Mouse (Mus musculus): ENCODE measurements around the gene Anks6. TPM values are rescaled to one million over a fixed set of nuclear protein-coding genes. Genes with fewer than 3 reads are reported as not detected.

Anks6 gene
- total RNA-seq (2012; rRNA removed) (not detected in 2 replicates), polyA plus RNA-seq (2012; ENCODE audit: insufficient read depth in 1 of 2, insufficient read length in 2 of 2, low read depth in 1 of 2, low replicate concordance in 2 of 2, missing spikeins in 1 of 2) (not detected)

GRCm38 (mm10) chr4:47056791-47057509, at the start of gene Anks6:
Anks6 (minus strand) TSS chr4:47057427.
- Histone ChIP-seq H3K79me2 (ENCODE audit: control insufficient read depth, insufficient read depth, low read length, poor library complexity) (no peaks in the 10 kb centered on the region), H3K27ac (ENCODE audit: control insufficient read depth, low read depth, low read length) (no peak within 1 kb of the TSS), H3K9me3 (replicated peaks; ENCODE audit: insufficient read depth, low read length) (no peaks in the 10 kb centered on the region), H3K36me3 (ENCODE audit: control insufficient read depth in 1 of 2, insufficient read depth in 2 of 2, low read length in 2 of 2) (no peaks in the 10 kb centered on the region), H3K27me3 (ENCODE audit: control insufficient read depth in 1 of 2, insufficient read depth in 2 of 2, low read length in 2 of 2) (no peaks in the 10 kb centered on the region), H3K4me3 (ENCODE audit: control insufficient read depth in 1 of 2, insufficient read depth in 1 of 2, low read depth in 2 of 2, low read length in 2 of 2) (no peak within 1 kb of the TSS), H3K4me1 (ENCODE audit: control insufficient read depth in 1 of 2, insufficient read depth in 2 of 2, low read length in 2 of 2) (no peaks in the 10 kb centered on the region), H3K9ac (ENCODE audit: control insufficient read depth, low read depth, low read length, poor library complexity, severe bottlenecking) (no peak within 1 kb of the TSS)
- no peak for DNase-seq (ENCODE audit: low read depth, low spot score)
- TF ChIP-seq MYB (IDR thresholded peaks at IDR 0.05; ENCODE audit: low read depth, low read length) (no peak), GABPA (IDR thresholded peaks at IDR 0.05; ENCODE audit: low read depth, low read length) (no peak), MAFK (IDR thresholded peaks at IDR 0.05; ENCODE audit: borderline replicate concordance, low read depth, low read length) (no peak), ZKSCAN1 (IDR thresholded peaks at IDR 0.05; ENCODE audit: low read depth, low read length) (no peak), NRF1 (IDR thresholded peaks at IDR 0.05; ENCODE audit: insufficient read depth, low read depth, low read length, poor library complexity, severe bottlenecking) (no peak)

- Histone ChIP-seq H3K9me3 (replicated peaks; ENCODE audit: insufficient read depth, low read length) (no peaks in the 10 kb centered on the region), H3K4me3 (ENCODE audit: control insufficient read depth in 1 of 2, insufficient read depth in 1 of 2, low read depth in 2 of 2, low read length in 2 of 2) (no peak overlapping the region), H3K9ac (ENCODE audit: control insufficient read depth, low read depth, low read length, poor library complexity, severe bottlenecking) (no peak overlapping the region), H3K27ac (ENCODE audit: control insufficient read depth, low read depth, low read length) (no peak overlapping the region), H3K36me3 (ENCODE audit: control insufficient read depth in 1 of 2, insufficient read depth in 2 of 2, low read length in 2 of 2) (no peaks in the 10 kb centered on the region), H3K79me2 (ENCODE audit: control insufficient read depth, insufficient read depth, low read length, poor library complexity) (no peaks in the 10 kb centered on the region), H3K27me3 (ENCODE audit: control insufficient read depth in 1 of 2, insufficient read depth in 2 of 2, low read length in 2 of 2) (no peaks in the 10 kb centered on the region), H3K4me1 (ENCODE audit: control insufficient read depth in 1 of 2, insufficient read depth in 2 of 2, low read length in 2 of 2) (no peaks in the 10 kb centered on the region)
- no peak for TF ChIP-seq ZMIZ1 (IDR thresholded peaks at IDR 0.05; ENCODE audit: low read depth, low read length)
- no peak for TF ChIP-seq MAX (IDR thresholded peaks at IDR 0.05; ENCODE audit: low read length)
- DNase-seq (ENCODE audit: low read depth, low spot score): no peak
Measured at GRCm38 (mm10) chr4:47103561-47103960, 46.3 kb upstream of the Anks6 start.

- Histone ChIP-seq H3K9ac (ENCODE audit: control insufficient read depth, low read depth, low read length, poor library complexity, severe bottlenecking) (no peak overlapping the region), H3K4me1 (ENCODE audit: control insufficient read depth in 1 of 2, insufficient read depth in 2 of 2, low read length in 2 of 2) (no peaks in the 10 kb centered on the region), H3K9me3 (replicated peaks; ENCODE audit: insufficient read depth, low read length) (no peaks in the 10 kb centered on the region), H3K27me3 (ENCODE audit: control insufficient read depth in 1 of 2, insufficient read depth in 2 of 2, low read length in 2 of 2) (no peaks in the 10 kb centered on the region; a peak in 1 of 4 replicates), H3K79me2 (ENCODE audit: control insufficient read depth, insufficient read depth, low read length, poor library complexity) (no peaks in the 10 kb centered on the region), H3K27ac (ENCODE audit: control insufficient read depth, low read depth, low read length) (no peak overlapping the region), H3K36me3 (ENCODE audit: control insufficient read depth in 1 of 2, insufficient read depth in 2 of 2, low read length in 2 of 2) (no peaks in the 10 kb centered on the region), H3K4me3 (ENCODE audit: control insufficient read depth in 1 of 2, insufficient read depth in 1 of 2, low read depth in 2 of 2, low read length in 2 of 2) (no peak overlapping the region)
- TF ChIP-seq CTCF (IDR thresholded peaks at IDR 0.05 in 2 of 3, conservative IDR thresholded peaks at IDR 0.05 in 1 of 3; ENCODE audit: control insufficient read depth in 1 of 3, insufficient read depth in 1 of 3, low read depth in 2 of 3, low read length in 3 of 3, poor library complexity in 1 of 3, severe bottlenecking in 1 of 3) (no peak), ELF1 (IDR thresholded peaks at IDR 0.05; ENCODE audit: low read depth, low read length) (no peak), TCF12 (IDR thresholded peaks at IDR 0.05; ENCODE audit: low read depth, low read length) (no peak), NELFE (IDR thresholded peaks at IDR 0.05; ENCODE audit: low read depth, low read length) (no peak), MYB (IDR thresholded peaks at IDR 0.05; ENCODE audit: low read depth, low read length) (no peak), POLR2AphosphoS5 (IDR thresholded peaks at IDR 0.05; ENCODE audit: borderline replicate concordance, low read depth, low read length) (no peak), EP300 (IDR thresholded peaks at IDR 0.05; ENCODE audit: low read depth in 1 of 2, low read length in 2 of 2) (no peak)
- DNase-seq (ENCODE audit: low read depth, low spot score): no peak
Measured at GRCm38 (mm10) chr4:47093647-47094046, 36.4 kb upstream of the Anks6 start.

All from MEL (cell line).